ENCODE assay signal across 18 mouse cellular contexts in the genomic region with DNA sequence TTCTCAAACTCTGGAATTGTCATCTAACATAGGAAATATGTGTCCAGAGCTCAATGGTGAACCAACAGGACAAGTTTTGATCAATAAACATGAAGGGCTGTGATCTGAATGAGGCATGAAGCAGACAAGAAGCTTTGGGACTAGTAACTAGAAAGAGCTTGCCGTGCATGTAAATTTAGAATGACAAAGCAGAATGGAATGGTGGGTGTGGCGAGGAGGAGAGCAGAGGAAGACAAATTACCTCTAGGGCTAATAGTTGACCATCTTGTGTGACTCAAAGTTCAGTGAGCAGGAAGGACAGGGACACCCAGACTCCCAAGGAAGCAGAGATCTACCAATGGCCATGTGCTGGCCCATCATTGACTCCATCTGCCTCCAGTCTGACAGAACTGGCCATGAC.
"Had no signal": no experiment of that assay in that cellular context is flagged by ENCODE, and none has a peak within 500 bp of the region (broad histone marks: within the 10 kb centered on the region; RNA-seq: fewer than 3 reads in every experiment).

No protein-coding gene starts in this region.

- H3K36me3 ChIP-seq: limb, embryonic 10.5 days; limb, embryonic 13.5 days; liver, embryonic 12.5 days; liver, embryonic 15.5 days; lung, embryonic 15.5 days; midbrain, embryonic 10.5 days; midbrain, embryonic 13.5 days had no signal

- H3K4me3 ChIP-seq: limb, embryonic 10.5 days; limb, embryonic 13.5 days; liver, embryonic 12.5 days; liver, embryonic 15.5 days; lung, embryonic 15.5 days; megakaryocyte, embryonic 14.5 days; midbrain, embryonic 10.5 days; midbrain, embryonic 13.5 days; myocyte had no signal

- H3K27me3 ChIP-seq: limb, embryonic 13.5 days; liver, embryonic 12.5 days; liver, embryonic 15.5 days; lung, embryonic 15.5 days; megakaryocyte, embryonic 14.5 days; midbrain, embryonic 13.5 days had no signal

- H3K27ac ChIP-seq: limb, embryonic 10.5 days; limb, embryonic 13.5 days; liver, embryonic 12.5 days; liver, embryonic 15.5 days; lung, embryonic 15.5 days; midbrain, embryonic 10.5 days; midbrain, embryonic 13.5 days had no signal

- ATAC-seq: liver, embryonic 12.5 days; midbrain, embryonic 13.5 days; midbrain, embryonic 16.5 days had no signal

- H3K9me3 ChIP-seq: limb, embryonic 10.5 days; limb, embryonic 13.5 days; liver, embryonic 12.5 days; liver, embryonic 15.5 days; lung, embryonic 15.5 days; megakaryocyte, embryonic 14.5 days; midbrain, embryonic 10.5 days; midbrain, embryonic 13.5 days had no signal

- H3K4me2 ChIP-seq: limb, embryonic 13.5 days; liver, embryonic 12.5 days; liver, embryonic 15.5 days; lung, embryonic 15.5 days; midbrain, embryonic 13.5 days had no signal

- H3K9ac ChIP-seq: limb, embryonic 13.5 days; liver, embryonic 12.5 days; liver, embryonic 15.5 days; lung, embryonic 15.5 days; midbrain, embryonic 13.5 days had no signal

- DNase-seq: kidney, postnatal 10 days; liver; lung, adult 18-20 months; lung, postnatal 10 days; lung, postnatal 36 days; thymus, adult 2 months; thymus, postnatal 14 days; thymus, postnatal 4 days had no signal

- H3K4me1 ChIP-seq: limb, embryonic 10.5 days; limb, embryonic 13.5 days; liver, embryonic 12.5 days; liver, embryonic 15.5 days; megakaryocyte, embryonic 14.5 days; midbrain, embryonic 13.5 days had no signal
